Mouse (Mus musculus) retina, embryonic 14.5 days (tissue): ENCODE results near the gene Tas2r110.

Experiments used
- DNase-seq: peaks from one replicate; pipeline ENCODE4 v3.0.0-alpha.2; 2015; ENCODE audit warnings: low spot score

The Tas2r110 gene

DNA sequence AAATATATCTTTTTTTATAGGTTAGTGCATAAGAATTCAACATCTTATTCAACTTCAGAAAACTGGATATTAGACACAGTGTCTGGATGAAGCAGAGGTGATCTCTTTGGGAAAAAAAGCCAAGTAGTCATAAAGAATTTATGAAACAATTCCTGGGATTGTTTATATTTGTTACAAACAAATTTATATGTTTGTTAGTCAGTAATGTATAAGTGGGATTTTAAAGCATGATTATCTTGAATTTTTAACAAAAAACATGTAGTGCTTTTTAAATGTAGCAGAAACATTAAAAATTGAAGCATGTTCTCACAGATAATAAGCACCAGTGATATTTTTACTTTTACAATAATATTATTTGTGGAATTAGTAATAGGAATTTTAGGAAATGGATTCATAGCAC, at the start of gene Tas2r110:
Tas2r110 (plus strand) TSS at position 301 of the 400 bp plus-strand sequence.
- DNase-seq, result no peak

DNA sequence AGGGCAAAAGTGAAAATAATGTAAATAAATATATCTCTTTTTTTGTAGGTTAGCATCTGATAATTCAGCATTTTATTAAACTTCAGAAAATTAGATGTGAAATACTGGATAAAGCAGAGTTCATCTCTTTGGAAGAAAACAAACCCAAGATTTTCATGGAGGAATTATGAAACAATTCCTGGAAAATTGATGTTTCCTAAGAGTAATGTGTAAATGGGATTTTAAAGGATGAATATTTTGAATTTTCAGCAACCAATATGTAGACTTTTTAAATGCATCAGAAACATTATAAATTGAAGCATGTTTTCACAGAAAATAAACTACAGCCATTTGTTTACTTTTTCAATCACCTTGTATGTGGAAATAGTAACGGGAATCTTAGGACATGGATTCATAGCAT, 21.0 kb upstream of the Tas2r110 start, which contains the start of gene Tas2r123:
Tas2r123 (plus strand) TSS at position 301 of the 400 bp plus-strand sequence.
- no peak for DNase-seq

- no peak for DNase-seq
Measured at GRCm38 (mm10) chr6:132855138-132855537, 12.7 kb upstream of the Tas2r110 start, which contains the start of gene Tas2r116. Gene Tas2r116, plus strand, starts transcription at chr6:132855438.

DNA sequence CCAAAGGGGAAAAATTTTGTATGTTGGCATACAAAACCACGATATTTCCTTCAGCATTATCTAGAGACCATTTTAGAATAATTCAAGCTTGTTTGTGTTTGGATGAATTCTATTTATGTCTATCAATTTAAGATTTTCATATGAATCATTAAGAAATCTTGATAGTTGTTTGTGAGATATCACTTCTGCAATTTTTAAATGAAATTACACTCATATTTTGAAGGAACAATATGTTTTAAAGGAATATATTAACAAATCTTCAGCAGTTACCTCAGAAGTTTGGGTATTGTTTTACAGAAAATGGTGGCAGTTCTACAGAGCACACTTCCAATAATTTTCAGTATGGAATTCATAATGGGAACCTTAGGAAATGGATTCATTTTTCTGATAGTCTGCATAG, 24.9 kb downstream of the Tas2r110 start, which contains the start of gene Tas2r113:
Tas2r113 (plus strand) TSS at position 301 of the 400 bp plus-strand sequence.
- DNase-seq, result no peak

- no peak for DNase-seq
Measured at GRCm38 (mm10) chr6:132909351-132909750, 41.5 kb downstream of the Tas2r110 start, which contains the start of gene Tas2r125. Gene Tas2r125, plus strand, starts transcription at chr6:132909651.
